Comparison of ENCODE assay signal across 17 mouse cellular contexts in genomic region chr12:79104544-79104943, GRCm38 (mm10). TPM values are rescaled to one million over a fixed set of nuclear protein-coding genes. Genes with fewer than 3 reads are reported as not detected.
A peak's percentile ranks its signal among the peaks of the same experiment; 100 is the strongest.
DNase-seq lines count a peak whose midpoint lies in the region; ATAC-seq and TF ChIP-seq lines count a peak whose summit lies in the region.
"Had no signal": no experiment of that assay in that cellular context is flagged by ENCODE, and none has a peak within 500 bp of the region (broad histone marks: within the 10 kb centered on the region; RNA-seq: fewer than 3 reads in every experiment).

No protein-coding gene starts in this region.

- WGBS in intestine, postnatal 0 days: 75% methylated on average over 2 of the region's 2 CpGs
- WGBS in intestine, embryonic 15.5 days: 75% methylated on average over 2 of the region's 2 CpGs
- WGBS in stomach, postnatal 0 days: 84% methylated on average over 2 of the region's 2 CpGs

- ATAC-seq in intestine, postnatal 0 days: no peak
- no peak for ATAC-seq in intestine, embryonic 15.5 days
- ATAC-seq in stomach, postnatal 0 days (ENCODE audit: low FRiP score, low TSS enrichment): no peak
- ATAC-seq: Patski had no signal

- no peaks in the 10 kb centered on the region; the same call in 1 of the 2 replicates for H3K4me1 ChIP-seq in intestine, postnatal 0 days (replicated peaks; ENCODE audit: control insufficient read depth, insufficient read depth, low read length)
- H3K4me1 ChIP-seq in intestine, embryonic 15.5 days (replicated peaks): no peaks in the 10 kb centered on the region
- H3K4me1 ChIP-seq in MEL (ENCODE audit: control insufficient read depth in 1 of 2, insufficient read depth in 2 of 2, low read length in 2 of 2): no peaks in the 10 kb centered on the region
- H3K4me1 ChIP-seq in stomach, postnatal 0 days (replicated peaks; ENCODE audit: control insufficient read depth, insufficient read depth): no peaks in the 10 kb centered on the region
- H3K4me1 ChIP-seq: embryonic facial prominence, embryonic 15.5 days; hindbrain, embryonic 15.5 days; liver, embryonic 13.5 days had no signal

- DNase-seq in retina, postnatal 1 day: peak; percentile 22
- DNase-seq in retina, embryonic 14.5 days (ENCODE audit: low spot score): no peak
- peak; percentile 47 for DNase-seq in MEL (ENCODE audit: low read depth, low spot score)
- DNase-seq in stomach, postnatal 0 days (ENCODE audit: low spot score): no peak
- DNase-seq in layer of hippocampus, postnatal 36 days: no peak
- DNase-seq: cerebellum, adult 9-11 months; gastrocnemius, postnatal 14 days; liver, embryonic 13.5 days had no signal

- H3K27ac ChIP-seq in intestine, postnatal 0 days (ENCODE audit: low read depth, low read length): no peak overlapping the region
- no peak overlapping the region for H3K27ac ChIP-seq in intestine, embryonic 15.5 days
- no peak overlapping the region for H3K27ac ChIP-seq in MEL (ENCODE audit: control insufficient read depth, low read depth, low read length)
- H3K27ac ChIP-seq in stomach, postnatal 0 days (replicated peaks): no peak overlapping the region; the same call in 1 of the 2 replicates
- H3K27ac ChIP-seq: embryonic facial prominence, embryonic 15.5 days; forebrain, embryonic 10.5 days; hindbrain, embryonic 15.5 days; liver, embryonic 13.5 days; midbrain, embryonic 10.5 days had no signal

- no peak for TF ChIP-seq POLR2A in MEL (IDR thresholded peaks at IDR 0.05; ENCODE audit: control insufficient read depth in 1 of 2, insufficient read depth in 1 of 2, low read depth in 1 of 2, low read length in 2 of 2, poor library complexity in 1 of 2)

- TF ChIP-seq CTCF in intestine, postnatal 0 days (IDR thresholded peaks at IDR 0.05; ENCODE audit: low read depth): peak; percentile 50
- peak in 2 of 3 experiments; percentile 16 to 32; a peak in 3 of 6 replicates for TF ChIP-seq CTCF in MEL (IDR thresholded peaks at IDR 0.05 in 2 of 3, conservative IDR thresholded peaks at IDR 0.05 in 1 of 3; ENCODE audit: control insufficient read depth in 1 of 3, insufficient read depth in 1 of 3, low read depth in 2 of 3, low read length in 3 of 3, poor library complexity in 1 of 3, severe bottlenecking in 1 of 3)
- peak; percentile 51 for TF ChIP-seq CTCF in stomach, postnatal 0 days (IDR thresholded peaks at IDR 0.05; ENCODE audit: low read depth)

- H3K36me3 ChIP-seq in intestine, postnatal 0 days (ENCODE audit: control insufficient read depth, insufficient read depth): no peaks in the 10 kb centered on the region
- no peaks in the 10 kb centered on the region for H3K36me3 ChIP-seq in intestine, embryonic 15.5 days
- no peaks in the 10 kb centered on the region for H3K36me3 ChIP-seq in MEL (ENCODE audit: control insufficient read depth in 1 of 2, insufficient read depth in 2 of 2, low read length in 2 of 2)
- H3K36me3 ChIP-seq in stomach, postnatal 0 days (ENCODE audit: control insufficient read depth, insufficient read depth, low read length): no peaks in the 10 kb centered on the region
- H3K36me3 ChIP-seq: embryonic facial prominence, embryonic 15.5 days; forebrain, embryonic 10.5 days; hindbrain, embryonic 15.5 days; liver, embryonic 13.5 days; midbrain, embryonic 10.5 days had no signal

- no peaks in the 10 kb centered on the region for H3K27me3 ChIP-seq in intestine, postnatal 0 days (replicated peaks; ENCODE audit: control insufficient read depth, insufficient read depth, low read length)
- H3K27me3 ChIP-seq in intestine, embryonic 15.5 days (replicated peaks): no peaks in the 10 kb centered on the region
- peaks cover 3 to 7% of the 10 kb centered on the region in 2 experiments for H3K27me3 ChIP-seq in MEL (ENCODE audit: control insufficient read depth in 1 of 2, insufficient read depth in 2 of 2, low read length in 2 of 2)
- H3K27me3 ChIP-seq in stomach, postnatal 0 days (ENCODE audit: control insufficient read depth, insufficient read depth, low read length): no peaks in the 10 kb centered on the region
- H3K27me3 ChIP-seq: embryonic facial prominence, embryonic 15.5 days; hindbrain, embryonic 15.5 days; Patski had no signal

- H3K4me2 ChIP-seq in intestine, postnatal 0 days (replicated peaks; ENCODE audit: low read depth): no peak overlapping the region
- no peak overlapping the region for H3K4me2 ChIP-seq in intestine, embryonic 15.5 days (replicated peaks)
- no peak overlapping the region for H3K4me2 ChIP-seq in stomach, postnatal 0 days (replicated peaks; ENCODE audit: low read depth)
- H3K4me2 ChIP-seq: embryonic facial prominence, embryonic 15.5 days; heart, embryonic 11.5 days; hindbrain, embryonic 15.5 days; liver, embryonic 13.5 days had no signal

- no peak overlapping the region for H3K4me3 ChIP-seq in intestine, postnatal 0 days (ENCODE audit: low read depth, low read length)
- H3K4me3 ChIP-seq in intestine, embryonic 15.5 days (replicated peaks): no peak overlapping the region
- no peak overlapping the region for H3K4me3 ChIP-seq in MEL (ENCODE audit: control insufficient read depth in 1 of 2, insufficient read depth in 1 of 2, low read depth in 2 of 2, low read length in 2 of 2)
- H3K4me3 ChIP-seq in stomach, postnatal 0 days (ENCODE audit: low read depth, low read length): no peak overlapping the region
- H3K4me3 ChIP-seq: embryonic facial prominence, embryonic 15.5 days; forebrain, embryonic 10.5 days; hindbrain, embryonic 15.5 days; liver, embryonic 13.5 days; midbrain, embryonic 10.5 days had no signal

- H3K79me2 ChIP-seq in MEL (ENCODE audit: control insufficient read depth, insufficient read depth, low read length, poor library complexity): no peaks in the 10 kb centered on the region

- TF ChIP-seq RAD21 in MEL (IDR thresholded peaks at IDR 0.05; ENCODE audit: low read depth, low read length): peak; percentile 9

- TF ChIP-seq EP300 in MEL (IDR thresholded peaks at IDR 0.05; ENCODE audit: low read depth in 1 of 2, low read length in 2 of 2): no peak
- no peak for TF ChIP-seq EP300 in stomach, postnatal 0 days (optimal IDR thresholded peaks at IDR 0.05)

- H3K9ac ChIP-seq in intestine, postnatal 0 days (ENCODE audit: low read depth, low read length): no peak overlapping the region
- no peak overlapping the region for H3K9ac ChIP-seq in intestine, embryonic 15.5 days
- no peak overlapping the region for H3K9ac ChIP-seq in MEL (ENCODE audit: control insufficient read depth, low read depth, low read length, poor library complexity, severe bottlenecking)
- no peak overlapping the region for H3K9ac ChIP-seq in stomach, postnatal 0 days (ENCODE audit: low read length)
- H3K9ac ChIP-seq: embryonic facial prominence, embryonic 15.5 days; hindbrain, embryonic 15.5 days; liver, embryonic 13.5 days had no signal

- no peaks in the 10 kb centered on the region for H3K9me3 ChIP-seq in intestine, postnatal 0 days (ENCODE audit: control insufficient read depth)
- no peaks in the 10 kb centered on the region for H3K9me3 ChIP-seq in intestine, embryonic 15.5 days
- H3K9me3 ChIP-seq in MEL (replicated peaks; ENCODE audit: insufficient read depth, low read length): no peaks in the 10 kb centered on the region
- H3K9me3 ChIP-seq in stomach, postnatal 0 days (ENCODE audit: control insufficient read depth, low read length): no peaks in the 10 kb centered on the region
- H3K9me3 ChIP-seq: embryonic facial prominence, embryonic 15.5 days; forebrain, embryonic 10.5 days; hindbrain, embryonic 15.5 days; liver, embryonic 13.5 days; midbrain, embryonic 10.5 days had no signal

TF ChIP-seq in MEL, 35 proteins besides CTCF, POLR2A, EP300 and RAD21:
- TF ChIP-seq NELFE (IDR thresholded peaks at IDR 0.05; ENCODE audit: low read depth, low read length): no peak
- TF ChIP-seq SMC3 (IDR thresholded peaks at IDR 0.05; ENCODE audit: low read depth, low read length): 0 out of 2 replicates have a peak, but pooled peaks have one; percentile 14
- no peak for TF ChIP-seq NRF1 (IDR thresholded peaks at IDR 0.05; ENCODE audit: insufficient read depth, low read depth, low read length, poor library complexity, severe bottlenecking)
- TF ChIP-seq CHD2 (IDR thresholded peaks at IDR 0.05; ENCODE audit: low read length): no peak
- TF ChIP-seq TCF12 (IDR thresholded peaks at IDR 0.05; ENCODE audit: low read depth, low read length): no peak
- TF ChIP-seq JUND (IDR thresholded peaks at IDR 0.05; ENCODE audit: low read depth, low read length): no peak

RNA-seq across cellular contexts. Expression of gene Pigh, which starts 15.1 kb away (rescaled TPM):
- 18.2 and 20.9 TPM in 2 replicates for polyA plus RNA-seq in intestine, postnatal 0 days (2015; fragmentation: Nextera tagmentation; extraction: Ambion mirVana)
- 25.4 and 26.0 TPM in 2 replicates for polyA plus RNA-seq in intestine, embryonic 15.5 days (2015; fragmentation: Nextera tagmentation; extraction: Ambion mirVana)
- total RNA-seq in MEL (2012; rRNA removed): 6.4 and 9.5 TPM in 2 replicates
- polyA plus RNA-seq in MEL (2012; ENCODE audit: insufficient read depth in 1 of 2, insufficient read length in 2 of 2, low read depth in 1 of 2, low replicate concordance in 2 of 2, missing spikeins in 1 of 2): 1 to 10 TPM in 1 of 2 experiments, not detected in 1; 7.2 TPM
- polyA plus RNA-seq in stomach, postnatal 0 days (2015; fragmentation: Nextera tagmentation; extraction: Ambion mirVana): 18.8 and 20.3 TPM in 2 replicates
- 10 to 100 TPM; 11.2 to 11.7 TPM for total RNA-seq in layer of hippocampus, postnatal 36 days (2021)

RNA-seq across cellular contexts. Expression of gene Arg2, which starts 26.0 kb away (rescaled TPM):
- 1.0 TPM in 2 replicates for polyA plus RNA-seq in intestine, postnatal 0 days (2015; fragmentation: Nextera tagmentation; extraction: Ambion mirVana)
- polyA plus RNA-seq in intestine, embryonic 15.5 days (2015; fragmentation: Nextera tagmentation; extraction: Ambion mirVana): 0.55 and 1.1 TPM in 2 replicates
- total RNA-seq in MEL (2012; rRNA removed): not detected in 2 replicates
- not detected for polyA plus RNA-seq in MEL (2012; ENCODE audit: insufficient read depth in 1 of 2, insufficient read length in 2 of 2, low read depth in 1 of 2, low replicate concordance in 2 of 2, missing spikeins in 1 of 2)
- 2.0 and 2.2 TPM in 2 replicates for polyA plus RNA-seq in stomach, postnatal 0 days (2015; fragmentation: Nextera tagmentation; extraction: Ambion mirVana)
- 1 to 10 TPM; 2.9 to 3.3 TPM for total RNA-seq in layer of hippocampus, postnatal 36 days (2021)
- total RNA-seq: gastrocnemius, postnatal 14 days; heart, postnatal 25 days had no signal

Comparison
In these comparisons a context has a peak if more than half of its experiments do, and no peak if none do; other contexts are left out.
1. DNase-seq: peak in retina, postnatal 1 day (single experiment) and MEL (single experiment); none in retina, embryonic 14.5 days (single experiment), stomach, postnatal 0 days (single experiment) and layer of hippocampus, postnatal 36 days (0 of 2).
2. Peak in every context shown above with its lines, with median percentiles within 50 percentile points of each other: CTCF ChIP-seq.